Comparison of ENCODE assay signal across 17 mouse cellular contexts in genomic region chr10:42068497-42068896, GRCm38 (mm10). TPM values are rescaled to one million over a fixed set of nuclear protein-coding genes. Genes with fewer than 3 reads are reported as not detected.
A peak's percentile ranks its signal among the peaks of the same experiment; 100 is the strongest.
DNase-seq lines count a peak whose midpoint lies in the region.
"Had no signal": no experiment of that assay in that cellular context is flagged by ENCODE, and none has a peak within 500 bp of the region (broad histone marks: within the 10 kb centered on the region; RNA-seq: fewer than 3 reads in every experiment).

No protein-coding gene starts in this region.

- peak overlapping the region; percentile 53 for H3K4me3 ChIP-seq in megakaryocyte, embryonic 14.5 days (replicated peaks)
- H3K4me3 ChIP-seq: forebrain, embryonic 12.5 days; heart, embryonic 12.5 days; midbrain, embryonic 12.5 days had no signal

- no peaks in the 10 kb centered on the region for H3K27me3 ChIP-seq in megakaryocyte, embryonic 14.5 days (replicated peaks)
- H3K27me3 ChIP-seq: heart, embryonic 12.5 days had no signal

- H3K9me3 ChIP-seq in megakaryocyte, embryonic 14.5 days, result no peaks in the 10 kb centered on the region
- H3K9me3 ChIP-seq: forebrain, embryonic 12.5 days; heart, embryonic 12.5 days; midbrain, embryonic 12.5 days had no signal

- H3K4me1 ChIP-seq in megakaryocyte, embryonic 14.5 days, result peaks cover 75% of the 10 kb centered on the region

- H3K36me3 ChIP-seq in megakaryocyte, embryonic 14.5 days (replicated peaks; ENCODE audit: low read length), result peaks cover 2% of the 10 kb centered on the region
- H3K36me3 ChIP-seq: forebrain, embryonic 12.5 days; G1E; heart, embryonic 12.5 days; midbrain, embryonic 12.5 days had no signal

- peak; percentile 91 for DNase-seq in 416B (ENCODE audit: low read depth)
- DNase-seq in T-cell, adult 2 months (ENCODE audit: low spot score), result peak; percentile 48
- peak; percentile 68 for DNase-seq in thymus, postnatal 0 days (ENCODE audit: low spot score)
- DNase-seq in right cerebral cortex, postnatal 36 days (ENCODE audit: low spot score in 2 of 2), result no peak
- DNase-seq in cerebellum, adult 11 months, result no peak
- no peak for DNase-seq in retina, embryonic 14.5 days (ENCODE audit: low spot score)
- DNase-seq: cerebellum, postnatal 25 days; gastrocnemius, postnatal 25 days; kidney, adult 2 months; kidney, postnatal 14 days; liver, postnatal 0 days; right cerebral cortex, adult 18-20 months had no signal

RNA-seq across cellular contexts. Expression of gene Armc2, which starts 50.3 kb away (rescaled TPM):
- 0.22 and 0.34 TPM in 2 replicates for polyA plus RNA-seq in megakaryocyte, embryonic 14.5 days (2012; ENCODE audit: insufficient read depth, low replicate concordance)
- 0.25 and 0.45 TPM in 2 replicates for polyA plus RNA-seq in thymus, postnatal 0 days (2015; fragmentation: Nextera tagmentation; extraction: Ambion mirVana)
- polyA plus RNA-seq: G1E had no signal

Comparison
In these comparisons a context has a peak if more than half of its experiments do, and no peak if none do; other contexts are left out.
1. DNase-seq: peak in 416B (single experiment), T-cell, adult 2 months (single experiment) and thymus, postnatal 0 days (single experiment); none in right cerebral cortex, postnatal 36 days (0 of 2), cerebellum, adult 11 months (single experiment) and retina, embryonic 14.5 days (single experiment).